Mouse (Mus musculus) hindbrain, postnatal 0 days (tissue): ENCODE results near the gene Ppil4. TPM values are rescaled to one million over a fixed set of nuclear protein-coding genes. Genes with fewer than 3 reads are reported as not detected.

Experiments
- ATAC-seq: fragments of 200-750 bp; cut with Nextera tagmentation; 2 replicates; pipeline ENCODE4 v1.8.0; 2017; ENCODE audit warnings: mild to moderate bottlenecking, moderate TSS enrichment, moderate library complexity
- DNase-seq: peaks from one replicate; pipeline ENCODE4 v3.0.0-alpha.2; 2015; ENCODE audit warnings: low spot score
- H3K27ac ChIP-seq: fragments of 300-500 bp; sonication (generic); 2 replicates; pipeline ENCODE4 v1.5.1; 2014; ENCODE audit warnings: mild to moderate bottlenecking
- H3K27me3 ChIP-seq: fragments of 300-500 bp; sonication (generic); 2 replicates; pipeline ENCODE4 v1.6.1; 2014; ENCODE audit warnings: low read length, mixed read lengths; ENCODE audit not compliant: insufficient read depth
- H3K36me3 ChIP-seq: fragments of 300-500 bp; sonication (generic); 2 replicates; pipeline ENCODE4 v1.6.1; 2014; ENCODE audit warnings: low read length, mixed read lengths; ENCODE audit not compliant: insufficient read depth
- H3K4me1 ChIP-seq: fragments of 300-500 bp; sonication (generic); 2 replicates; pipeline ENCODE4 v1.6.1; 2014; ENCODE audit warnings: antibody characterized with exemption, low read length, mixed read lengths; ENCODE audit not compliant: insufficient read depth
- H3K4me2 ChIP-seq: fragments of 300-500 bp; sonication (generic); 2 replicates; pipeline ENCODE4 v1.6.1; 2014; ENCODE audit warnings: low read depth, mild to moderate bottlenecking, low read length, moderate library complexity, mixed read lengths
- H3K4me3 ChIP-seq: fragments of 300-500 bp; sonication (generic); 2 replicates; pipeline ENCODE4 v1.5.1; 2014; ENCODE audit warnings: low read length
- H3K9ac ChIP-seq: fragments of 300-500 bp; sonication (generic); replicated peaks from 2 replicates; pipeline ENCODE4 v1.6.1; 2014; ENCODE audit warnings: mild to moderate bottlenecking, low read length, moderate library complexity, mixed read lengths
- H3K9me3 ChIP-seq: fragments of 300-500 bp; sonication (generic); 2 replicates; pipeline ENCODE4 v1.6.1; 2016; ENCODE audit warnings: low read length, mixed read lengths
- CTCF ChIP-seq: IDR thresholded peaks from 2 replicates; pipeline ENCODE4 v1.5.1; 2016; ENCODE audit warnings: antibody characterized with exemption, control low read depth, low read depth
- WGBS: fragments of 180-500 bp; shearing (Covaris S2); extraction: QIAGEN DNeasy Blood & Tissue Kit; methylation state at CpG from one replicate; pipeline ENCODE4 v1.1.7; 2014; 5-methylcytosine and 5-hydroxymethylcytosine counted together
- polyA plus RNA-seq: library from polyadenylated mRNA; unstranded; fragments of >200 nt; fragmentation: Nextera tagmentation; extraction: Ambion mirVana; gene quantifications from 2 replicates; pipeline ENCODE4 v1.2.1, GENCODE M21; 2015
- total RNA-seq: library from RNA; depleted of rRNA; stranded (reverse); fragments of >200 nt; gene quantifications from 2 replicates; pipeline ENCODE4 v1.2.3, GENCODE M21; 2014

Gene Ppil4
- total and polyA plus RNA-seq, 2 experiments from 2014 or later = 17.9 to 43.3 TPM

DNA sequence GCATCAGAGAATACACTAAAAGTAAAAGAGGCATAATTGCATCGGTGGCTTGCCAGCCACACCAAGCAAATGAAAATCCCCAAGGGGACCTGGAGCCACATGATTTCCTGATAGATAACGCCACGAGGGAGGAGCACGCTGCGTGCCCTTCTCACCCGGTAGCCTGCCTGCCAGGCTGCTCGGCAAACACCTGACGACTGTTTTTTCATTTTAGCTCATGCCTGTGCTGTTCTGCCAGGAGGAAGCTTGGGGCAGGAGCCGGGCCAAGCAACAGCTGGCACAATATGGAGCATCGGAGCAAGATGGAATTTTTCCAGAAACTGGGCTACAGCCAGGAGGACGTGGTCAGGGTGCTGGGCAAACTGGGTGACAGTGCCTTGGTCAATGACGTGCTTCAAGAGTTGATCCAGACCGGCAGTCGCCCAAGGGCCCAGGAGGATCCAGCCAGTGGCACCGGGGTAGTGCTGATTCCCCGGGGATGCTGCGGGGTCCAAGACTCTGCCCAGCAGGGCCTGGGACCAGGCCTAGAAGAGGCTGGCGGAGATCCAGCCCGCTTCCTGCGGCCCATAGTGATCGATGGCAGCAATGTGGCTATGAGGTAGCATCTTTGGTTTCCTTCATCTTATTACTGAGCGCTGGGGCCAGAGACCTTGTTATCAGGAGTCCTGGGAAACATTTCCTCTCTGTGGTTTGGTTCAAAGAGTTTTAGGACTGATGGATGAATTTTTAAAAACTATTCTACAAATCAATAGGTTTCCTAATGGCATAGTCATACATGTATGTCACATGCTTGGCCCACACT is 47.1 kb downstream of the Ppil4 start:
- no peaks in the 10 kb centered on the region for H3K9me3 ChIP-seq
- no peak overlapping the region for H3K9ac ChIP-seq
- 59% methylated on average over 22 of the region's 22 CpGs for whole genome bisulfite sequencing
- no peak overlapping the region for H3K27ac ChIP-seq
- H3K36me3 ChIP-seq = no peaks in the 10 kb centered on the region
- no peaks in the 10 kb centered on the region for H3K27me3 ChIP-seq
- no peaks in the 10 kb centered on the region for H3K4me1 ChIP-seq
- no peak for TF ChIP-seq CTCF
- peak; percentile 53; the same call in 1 of the 2 replicates for ATAC-seq
- DNase-seq = peak; percentile 55
- H3K4me2 ChIP-seq = no peak overlapping the region
- no peak overlapping the region for H3K4me3 ChIP-seq

DNA sequence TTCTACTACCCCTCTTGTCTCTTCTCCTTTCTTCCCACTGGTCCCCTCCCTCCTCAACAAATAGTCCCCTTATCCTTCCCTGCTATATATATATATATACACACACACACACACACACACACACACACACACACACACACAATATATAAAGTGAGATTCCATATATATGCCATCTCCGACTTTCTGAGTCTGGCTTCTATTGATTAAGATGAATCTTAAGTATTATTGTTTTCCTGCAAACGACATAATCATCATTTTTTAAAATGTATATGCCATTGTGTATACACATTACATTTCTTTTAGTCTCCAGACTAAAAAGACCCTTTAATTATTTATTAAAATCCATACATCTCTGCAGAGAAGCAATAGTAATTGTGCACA is 47.7 kb downstream of the Ppil4 start:
- 81% methylated on average over 2 of the region's 2 CpGs for WGBS
- H3K27me3 ChIP-seq = no peaks in the 10 kb centered on the region
- no peak for TF ChIP-seq CTCF
- no peak overlapping the region for H3K9ac ChIP-seq
- ATAC-seq (no peak), DNase-seq (no peak)
- H3K27ac ChIP-seq = no peak overlapping the region
- no peak overlapping the region for H3K4me3 ChIP-seq
- no peaks in the 10 kb centered on the region for H3K9me3 ChIP-seq
- H3K4me1 ChIP-seq = no peaks in the 10 kb centered on the region
- no peak overlapping the region for H3K4me2 ChIP-seq
- no peaks in the 10 kb centered on the region for H3K36me3 ChIP-seq

GRCm38 (mm10) chr10:7840785-7841184 is 48.1 kb downstream of the Ppil4 start:
- Histone ChIP-seq H3K36me3 (no peaks in the 10 kb centered on the region), H3K4me2 (no peak overlapping the region), H3K4me1 (no peaks in the 10 kb centered on the region), H3K4me3 (no peak overlapping the region), H3K27ac (no peak overlapping the region), H3K9me3 (no peaks in the 10 kb centered on the region), H3K27me3 (no peaks in the 10 kb centered on the region), H3K9ac (no peak overlapping the region)
- no peak for TF ChIP-seq CTCF
- WGBS = 62% methylated on average over 3 of the region's 3 CpGs
- no peak for ATAC-seq
- DNase-seq = no peak

DNA sequence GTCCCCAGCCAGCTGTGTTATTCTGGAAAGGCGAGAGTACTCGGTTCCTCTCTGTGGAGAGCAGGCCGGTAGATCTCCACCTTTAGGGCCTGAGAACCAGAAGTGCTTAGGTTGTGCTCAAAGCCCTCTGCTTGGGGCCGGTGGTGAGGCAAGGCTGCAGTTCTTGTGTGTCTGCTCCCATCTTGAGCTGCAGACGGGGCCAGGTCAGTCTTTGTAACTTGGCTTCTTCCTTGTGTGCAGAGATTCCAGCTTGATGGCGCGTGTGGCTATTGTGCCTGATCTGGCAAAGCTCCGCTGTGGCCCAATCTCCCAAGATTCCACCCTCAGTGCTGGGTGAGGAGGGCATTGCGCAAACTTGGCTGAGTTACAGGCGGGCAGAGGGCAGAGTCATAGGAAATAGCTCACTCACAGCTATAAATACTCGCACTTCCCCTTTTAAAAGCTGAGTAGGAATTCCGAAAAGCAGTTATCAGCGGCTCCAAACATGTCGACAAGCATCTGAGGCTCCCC is 48.9 kb downstream of the Ppil4 start:
- H3K27me3 ChIP-seq = no peaks in the 10 kb centered on the region
- H3K4me2 ChIP-seq = no peak overlapping the region
- no peaks in the 10 kb centered on the region for H3K36me3 ChIP-seq
- WGBS = 65% methylated on average over 14 of the region's 14 CpGs
- H3K9ac ChIP-seq = no peak overlapping the region
- H3K4me3 ChIP-seq = no peak overlapping the region
- H3K27ac ChIP-seq = no peak overlapping the region
- no peaks in the 10 kb centered on the region for H3K4me1 ChIP-seq
- no peaks in the 10 kb centered on the region for H3K9me3 ChIP-seq
- DNase-seq (no peak), ATAC-seq (no peak)
- TF ChIP-seq CTCF = no peak

- H3K4me3 ChIP-seq = no peak overlapping the region
- H3K4me1 ChIP-seq = no peaks in the 10 kb centered on the region
- DNase-seq (no peak), ATAC-seq (no peak)
- no peaks in the 10 kb centered on the region for H3K27me3 ChIP-seq
- no peaks in the 10 kb centered on the region for H3K36me3 ChIP-seq
- no peak for TF ChIP-seq CTCF
- no peak overlapping the region for H3K9ac ChIP-seq
- H3K9me3 ChIP-seq = no peaks in the 10 kb centered on the region
- H3K27ac ChIP-seq = no peak overlapping the region
- 95% methylated on average over 4 of the region's 4 CpGs for WGBS
- H3K4me2 ChIP-seq = no peak overlapping the region
These were observed 50.5 kb downstream of the Ppil4 start for GRCm38 (mm10) chr10:7843181-7843580.

DNA sequence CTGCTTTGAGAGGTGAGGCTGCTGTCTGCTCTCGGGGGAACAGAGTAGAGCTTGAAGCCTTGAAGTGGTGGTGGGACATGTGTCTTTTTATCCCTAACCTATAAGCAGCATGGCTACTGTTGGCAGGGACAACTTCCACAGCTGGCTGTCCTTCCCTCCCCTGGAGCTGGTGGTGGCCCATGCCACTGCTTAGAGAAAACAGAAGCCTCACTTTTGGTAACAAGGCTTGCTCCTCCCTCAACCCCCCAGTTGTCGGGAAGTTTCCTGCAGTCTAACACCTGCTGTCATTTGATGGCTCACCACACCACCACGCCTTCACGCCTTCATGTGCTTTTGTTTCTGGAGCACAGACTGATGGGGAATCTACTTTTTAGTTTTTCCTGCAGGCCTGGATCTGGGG is 51.5 kb downstream of the Ppil4 start:
- Histone ChIP-seq H3K4me2 (no peak overlapping the region), H3K9ac (no peak overlapping the region), H3K4me1 (no peaks in the 10 kb centered on the region), H3K9me3 (no peaks in the 10 kb centered on the region), H3K27me3 (no peaks in the 10 kb centered on the region), H3K4me3 (no peak overlapping the region), H3K27ac (no peak overlapping the region), H3K36me3 (no peaks in the 10 kb centered on the region)
- no peak for TF ChIP-seq CTCF
- ATAC-seq (no peak), DNase-seq (no peak)
- WGBS = 83% methylated on average over 4 of the region's 4 CpGs

- ATAC-seq = no peak
- TF ChIP-seq CTCF = no peak
- WGBS = 69% methylated on average over 8 of the region's 8 CpGs
These were observed 52.4 kb downstream of the Ppil4 start for GRCm38 (mm10) chr10:7845136-7845535.

More at GRCm38 (mm10) chr10:7845136-7845535, 52.4 kb downstream of the Ppil4 start:
- Histone ChIP-seq H3K9me3 (no peaks in the 10 kb centered on the region), H3K4me1 (no peaks in the 10 kb centered on the region), H3K4me3 (no peak overlapping the region), H3K27ac (no peak overlapping the region), H3K9ac (no peak overlapping the region), H3K4me2 (no peak overlapping the region), H3K27me3 (no peaks in the 10 kb centered on the region), H3K36me3 (no peaks in the 10 kb centered on the region)
- DNase-seq = no peak
